Comparison of ENCODE assay signal across 9 mouse cellular contexts in genomic region chr5:30712002-30712390, GRCm38 (mm10). TPM values are rescaled to one million over a fixed set of nuclear protein-coding genes. Genes with fewer than 3 reads are reported as not detected.
DNase-seq lines count a peak whose midpoint lies in the region; ATAC-seq and TF ChIP-seq lines count a peak whose summit lies in the region.
"Had no signal": no experiment of that assay in that cellular context is flagged by ENCODE, and none has a peak within 500 bp of the region (broad histone marks: within the 10 kb centered on the region; RNA-seq: fewer than 3 reads in every experiment).

No protein-coding gene starts in this region.

- peaks cover 74% of the 10 kb centered on the region for H3K27me3 ChIP-seq in heart, embryonic 14.5 days (ENCODE audit: control insufficient read depth, insufficient read depth, low read length)
- H3K27me3 ChIP-seq in forebrain, postnatal 0 days (ENCODE audit: insufficient read depth, low read length): no peaks in the 10 kb centered on the region
- no peaks in the 10 kb centered on the region for H3K27me3 ChIP-seq in midbrain, embryonic 11.5 days (ENCODE audit: control insufficient read depth, insufficient read depth, low read length)

- H3K4me2 ChIP-seq in heart, embryonic 14.5 days (ENCODE audit: low read length): peak overlapping the region; percentile 95
- H3K4me2 ChIP-seq in forebrain, postnatal 0 days (ENCODE audit: low read depth): peak overlapping the region; percentile 71
- peak overlapping the region; percentile 82 for H3K4me2 ChIP-seq in midbrain, embryonic 11.5 days

- H3K9me3 ChIP-seq in heart, embryonic 14.5 days (ENCODE audit: control insufficient read depth, low read length): no peaks in the 10 kb centered on the region
- no peaks in the 10 kb centered on the region for H3K9me3 ChIP-seq in forebrain, postnatal 0 days (ENCODE audit: low read length)
- H3K9me3 ChIP-seq in midbrain, embryonic 11.5 days (ENCODE audit: control insufficient read depth, low read length): no peaks in the 10 kb centered on the region

- H3K36me3 ChIP-seq in heart, embryonic 14.5 days (ENCODE audit: control insufficient read depth, insufficient read depth, low read length): no peaks in the 10 kb centered on the region
- H3K36me3 ChIP-seq in forebrain, postnatal 0 days (ENCODE audit: insufficient read depth): no peaks in the 10 kb centered on the region
- H3K36me3 ChIP-seq in midbrain, embryonic 11.5 days (ENCODE audit: control insufficient read depth, insufficient read depth, low read length): no peaks in the 10 kb centered on the region
- H3K36me3 ChIP-seq: G1E had no signal

- peak overlapping the region; percentile 40 to 53 for H3K4me3 ChIP-seq in heart, embryonic 14.5 days (ENCODE audit: control insufficient read depth in 1 of 2, insufficient read depth in 1 of 2, low read depth in 1 of 2, low read length in 2 of 2)
- H3K4me3 ChIP-seq in forebrain, postnatal 0 days (ENCODE audit: low read depth, low read length): peak overlapping the region; percentile 83
- peak overlapping the region; percentile 82 for H3K4me3 ChIP-seq in midbrain, embryonic 11.5 days (ENCODE audit: low read depth, low read length)

- intact Hi-C loops in left cerebral cortex, postnatal 25 days (cut with DNase I): no loop called here

- peaks cover 8 to 22% of the 10 kb centered on the region in 2 experiments; a peak in 3 of 4 replicates for H3K4me1 ChIP-seq in heart, embryonic 14.5 days (ENCODE audit: control insufficient read depth in 2 of 2, insufficient read depth in 2 of 2, low read length in 2 of 2)
- no peaks in the 10 kb centered on the region for H3K4me1 ChIP-seq in forebrain, postnatal 0 days (ENCODE audit: insufficient read depth)
- H3K4me1 ChIP-seq in midbrain, embryonic 11.5 days (ENCODE audit: control insufficient read depth, insufficient read depth, low read length): peaks cover 21% of the 10 kb centered on the region

- 2% methylated on average over 14 of the region's 14 CpGs for WGBS in heart, embryonic 14.5 days
- 3% methylated on average over 14 of the region's 14 CpGs for WGBS in forebrain, postnatal 0 days
- WGBS in midbrain, embryonic 11.5 days: under 1% methylated on average over 14 of the region's 14 CpGs

- no peak for DNase-seq in heart, adult 9 months (ENCODE audit: low spot score in 2 of 2)
- peak; percentile 78 for DNase-seq in R1 (ENCODE audit: low read depth, low spot score)
- no peak for DNase-seq in forebrain, postnatal 0 days
- no peak for DNase-seq in midbrain, embryonic 11.5 days (ENCODE audit: low spot score, missing footprints)
- DNase-seq in left cerebral cortex, postnatal 25 days (ENCODE audit: low spot score in 2 of 2): no peak
- DNase-seq in layer of hippocampus, postnatal 14 days (ENCODE audit: low spot score in 2 of 2): no peak
- DNase-seq in urinary bladder, postnatal 4 days (ENCODE audit: low spot score in 2 of 2): no peak

- TF ChIP-seq CTCF in forebrain, postnatal 0 days (IDR thresholded peaks at IDR 0.05; ENCODE audit: low read depth): no peak

- no peak; the same call in 1 of the 2 replicates for ATAC-seq in heart, embryonic 14.5 days (ENCODE audit: insufficient number of reproducible peaks, insufficient read depth, low FRiP score, low read depth)
- peak; percentile 8 for ATAC-seq in forebrain, postnatal 0 days
- no peak; the same call in 1 of the 2 replicates for ATAC-seq in midbrain, embryonic 11.5 days (ENCODE audit: low FRiP score)

- no peak overlapping the region for H3K27ac ChIP-seq in heart, embryonic 14.5 days (replicated peaks in 1 of 2; ENCODE audit: control insufficient read depth in 1 of 2, insufficient read depth in 1 of 2, low read depth in 2 of 2, low read length in 2 of 2)
- peak overlapping the region; percentile 97 for H3K27ac ChIP-seq in forebrain, postnatal 0 days (ENCODE audit: low read depth, low read length)
- H3K27ac ChIP-seq in midbrain, embryonic 11.5 days (ENCODE audit: low read depth, low read length): peak overlapping the region; percentile 75

- H3K9ac ChIP-seq in heart, embryonic 14.5 days (ENCODE audit: low read length): peak overlapping the region; percentile 64
- peak overlapping the region; percentile 97 for H3K9ac ChIP-seq in forebrain, postnatal 0 days
- peak overlapping the region; percentile 95 for H3K9ac ChIP-seq in midbrain, embryonic 11.5 days (ENCODE audit: low read length)

RNA-seq across cellular contexts. Expression of gene Dpysl5, which starts 0.6 kb away (rescaled TPM):
- polyA plus RNA-seq in heart, embryonic 14.5 days (2014; fragmentation: Nextera tagmentation; extraction: Ambion mirVana): 1.6 and 3.3 TPM in 2 replicates
- total RNA-seq in forebrain, postnatal 0 days (2014; rRNA removed): 274 and 315 TPM in 2 replicates
- 272 and 290 TPM in 2 replicates for polyA plus RNA-seq in forebrain, postnatal 0 days (2015; fragmentation: Nextera tagmentation; extraction: Ambion mirVana)
- polyA plus RNA-seq in midbrain, embryonic 11.5 days (2014; fragmentation: Nextera tagmentation; extraction: Ambion mirVana): 81.4 and 89.1 TPM in 2 replicates
- 10 to 100 TPM; 27.7 to 31.5 TPM for total RNA-seq in left cerebral cortex, postnatal 25 days (2021)
- 100 to 1,000 TPM; 114 to 115 TPM for total RNA-seq in layer of hippocampus, postnatal 14 days (2021)
- polyA plus RNA-seq: G1E had no signal

RNA-seq across cellular contexts. Expression of gene Cenpa, which starts 45.4 kb away (rescaled TPM):
- 268 and 290 TPM in 2 replicates for polyA plus RNA-seq in heart, embryonic 14.5 days (2014; fragmentation: Nextera tagmentation; extraction: Ambion mirVana)
- total RNA-seq in forebrain, postnatal 0 days (2014; rRNA removed): 15.1 and 15.5 TPM in 2 replicates
- polyA plus RNA-seq in forebrain, postnatal 0 days (2015; fragmentation: Nextera tagmentation; extraction: Ambion mirVana): 42.4 and 45.5 TPM in 2 replicates
- polyA plus RNA-seq in midbrain, embryonic 11.5 days (2014; fragmentation: Nextera tagmentation; extraction: Ambion mirVana): 398 and 399 TPM in 2 replicates
- 1 to 10 TPM; 6.7 to 8.0 TPM for total RNA-seq in left cerebral cortex, postnatal 25 days (2021)
- 1 to 10 TPM; 4.8 to 5.5 TPM for total RNA-seq in layer of hippocampus, postnatal 14 days (2021)

Comparison
In these comparisons a context has a peak if more than half of its experiments do, and no peak if none do; other contexts are left out.
1. H3K27ac ChIP-seq: peak in forebrain, postnatal 0 days (single experiment) and midbrain, embryonic 11.5 days (single experiment); none in heart, embryonic 14.5 days (0 of 2).
2. Peak in every context shown above with its lines, with median percentiles within 50 percentile points of each other: H3K4me2 ChIP-seq, H3K4me3 ChIP-seq and H3K9ac ChIP-seq.